Mouse (Mus musculus) ES-E14 (cell line): ENCODE measurements around the gene Lbh.

Experiments used
- CHD2 ChIP-seq: IDR thresholded peaks from 2 replicates; pipeline ENCODE4 v1.6.1; 2014; ENCODE audit warnings: mild to moderate bottlenecking, low read depth, low read length, inconsistent platforms
- ZNF384 ChIP-seq: IDR thresholded peaks from 2 replicates; pipeline ENCODE4 v1.6.1; 2012; ENCODE audit warnings: low read depth, low read length, inconsistent platforms

GRCm38 (mm10) chr17:72973041-72973440 lies 54.9 kb downstream of the Lbh start:
- TF ChIP-seq CHD2 (no peak), ZNF384 (no peak)
